Mouse (Mus musculus) heart, postnatal 0 days (tissue): ENCODE data around the gene Hs6st2.

Experiments used
- CTCF ChIP-seq: IDR thresholded peaks from 2 replicates; pipeline ENCODE4 v1.5.1; 2016; ENCODE audit warnings: antibody characterized with exemption, control low read depth, low read depth
- EP300 ChIP-seq: IDR thresholded peaks from 2 replicates; pipeline ENCODE4 v1.6.1; 2016; ENCODE audit warnings: antibody characterized with exemption, low read depth

DNA sequence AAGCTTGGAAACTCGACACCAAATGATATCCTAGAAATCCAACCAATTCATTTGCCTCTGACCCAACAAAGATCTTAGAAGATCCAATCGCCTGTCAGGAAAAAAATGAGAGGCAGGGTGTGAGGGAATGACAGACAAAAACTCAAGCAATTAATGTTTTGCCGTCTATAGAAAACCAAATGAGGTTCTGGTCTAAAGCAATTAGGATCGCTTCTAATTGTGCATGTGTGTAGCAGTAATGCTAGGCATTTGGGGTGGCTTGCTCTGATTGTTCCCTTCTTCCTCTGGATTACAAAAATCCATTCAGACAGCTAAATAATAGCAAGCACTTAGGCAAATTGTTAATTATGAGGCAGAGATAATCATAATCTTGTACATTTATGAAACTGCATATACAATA, 212.2 kb downstream of the Hs6st2 start:
- TF ChIP-seq CTCF (no peak), EP300 (no peak)
